8 mouse cellular contexts compared by ENCODE assay signal in genomic region chr9:115310346-115311222, GRCm38 (mm10). TPM values are rescaled to one million over a fixed set of nuclear protein-coding genes. Genes with fewer than 3 reads are reported as not detected.
DNase-seq lines count a peak whose midpoint lies in the region; ATAC-seq lines count a peak whose summit lies in the region.

Gene Stt3b, minus strand, starts transcription at chr9:115310421.

- H3K27ac ChIP-seq in hindbrain, embryonic 16.5 days (ENCODE audit: low read depth, low read length): peak within 1 kb of the TSS; percentile 97
- H3K27ac ChIP-seq in macrophage: peak within 1 kb of the TSS; percentile 67

- no peaks in the 10 kb centered on the region for H3K27me3 ChIP-seq in hindbrain, embryonic 16.5 days (replicated peaks; ENCODE audit: control insufficient read depth, insufficient read depth, low read length)

- under 1% methylated on average over 63 of the region's 91 CpGs for WGBS in hindbrain, embryonic 16.5 days
- under 1% methylated on average over 85 of the region's 91 CpGs for WGBS in macrophage (ENCODE audit: missing documents)

- peak; percentile 95 for DNase-seq in WW6 (ENCODE audit: low read depth, low spot score)
- peak; percentile 98 to 100 for DNase-seq in cerebellum, postnatal 4 days (ENCODE audit: low spot score in 2 of 2)
- DNase-seq in gastrocnemius, adult 18-20 months (ENCODE audit: low spot score): peak; percentile 100
- peak; percentile 99 for DNase-seq in left cerebral cortex, adult 18-20 months (ENCODE audit: low spot score in 2 of 2)
- peak; percentile 100 for DNase-seq in right cerebral cortex, adult 18-20 months
- DNase-seq in urinary bladder, postnatal 10 days (ENCODE audit: low spot score): peak; percentile 99

- H3K9me3 ChIP-seq in hindbrain, embryonic 16.5 days (ENCODE audit: control insufficient read depth, low read length): no peaks in the 10 kb centered on the region

- ATAC-seq in hindbrain, embryonic 16.5 days: peak; percentile 97

- peak within 1 kb of the TSS; percentile 98 for H3K4me3 ChIP-seq in hindbrain, embryonic 16.5 days (ENCODE audit: low read length)
- H3K4me3 ChIP-seq in macrophage (ENCODE audit: inconsistent target): peak within 1 kb of the TSS; percentile 87

- no peaks in the 10 kb centered on the region for H3K36me3 ChIP-seq in hindbrain, embryonic 16.5 days (ENCODE audit: control insufficient read depth, insufficient read depth, low read length)
- no peaks in the 10 kb centered on the region for H3K36me3 ChIP-seq in macrophage (ENCODE audit: inconsistent target)

- peaks cover 38% of the 10 kb centered on the region for H3K79me2 ChIP-seq in macrophage (ENCODE audit: inconsistent target)

- peak within 1 kb of the TSS; percentile 98 for H3K9ac ChIP-seq in hindbrain, embryonic 16.5 days (ENCODE audit: low read depth, low read length)

- H3K4me2 ChIP-seq in hindbrain, embryonic 16.5 days (ENCODE audit: low read length): peak within 1 kb of the TSS; percentile 72

- peaks cover 26% of the 10 kb centered on the region for H3K4me1 ChIP-seq in hindbrain, embryonic 16.5 days (ENCODE audit: control insufficient read depth, insufficient read depth, low read depth, low read length)

RNA-seq across cellular contexts. Expression of gene Stt3b, which starts in this region (rescaled TPM):
- total RNA-seq in gastrocnemius, adult 18-20 months (2021): 10 to 100 TPM; 70.1 to 72.0 TPM
- 83.3 and 93.7 TPM in 2 replicates for polyA plus RNA-seq in hindbrain, embryonic 16.5 days (2015; fragmentation: Nextera tagmentation; extraction: Ambion mirVana)
- 10 to 100 TPM; 88.3 to 89.1 TPM for total RNA-seq in left cerebral cortex, adult 18-20 months (2021)
- total RNA-seq in macrophage (2018; cell fraction: chromatin; rRNA removed): 10 to 100 TPM in 24 of 26 experiments, 1 to 10 TPM in 2; 7.9 to 26.9 (median 17.3) TPM
- 100 to 1,000 TPM in 1 of 26 experiments, 10 to 100 TPM in 25; 51.5 to 103 (median 72.2) TPM for total RNA-seq in macrophage (2018; cell fraction: cytosol; rRNA removed)
- 10 to 100 TPM; 24.0 to 91.0 (median 55.6) TPM for total RNA-seq in macrophage (2018; cell fraction: nucleus; rRNA removed)
- polyA plus RNA-seq in macrophage (2018): 61.3 to 81.0 TPM (median 62.2 TPM) in 3 replicates

Comparison
In these comparisons a context has a peak if more than half of its experiments do, and no peak if none do; other contexts are left out.
1. Peak in every context shown above with its lines: DNase-seq, ATAC-seq, H3K4me3 ChIP-seq and H3K27ac ChIP-seq.